Mouse (Mus musculus) neutrophil, adult 83 days (primary cell): ENCODE measurements around the gene Slc5a11. TPM values are rescaled to one million over a fixed set of nuclear protein-coding genes. Genes with fewer than 3 reads are reported as not detected.

Source experiments
- total RNA-seq, 2 experiments: library from RNA; stranded (reverse); gene quantifications; one replicate each; pipeline ENCODE4 v1.2.4; 2023

Gene Slc5a11
- total RNA-seq, result 1 to 10 TPM; 1.0 to 4.5 TPM

DNA sequence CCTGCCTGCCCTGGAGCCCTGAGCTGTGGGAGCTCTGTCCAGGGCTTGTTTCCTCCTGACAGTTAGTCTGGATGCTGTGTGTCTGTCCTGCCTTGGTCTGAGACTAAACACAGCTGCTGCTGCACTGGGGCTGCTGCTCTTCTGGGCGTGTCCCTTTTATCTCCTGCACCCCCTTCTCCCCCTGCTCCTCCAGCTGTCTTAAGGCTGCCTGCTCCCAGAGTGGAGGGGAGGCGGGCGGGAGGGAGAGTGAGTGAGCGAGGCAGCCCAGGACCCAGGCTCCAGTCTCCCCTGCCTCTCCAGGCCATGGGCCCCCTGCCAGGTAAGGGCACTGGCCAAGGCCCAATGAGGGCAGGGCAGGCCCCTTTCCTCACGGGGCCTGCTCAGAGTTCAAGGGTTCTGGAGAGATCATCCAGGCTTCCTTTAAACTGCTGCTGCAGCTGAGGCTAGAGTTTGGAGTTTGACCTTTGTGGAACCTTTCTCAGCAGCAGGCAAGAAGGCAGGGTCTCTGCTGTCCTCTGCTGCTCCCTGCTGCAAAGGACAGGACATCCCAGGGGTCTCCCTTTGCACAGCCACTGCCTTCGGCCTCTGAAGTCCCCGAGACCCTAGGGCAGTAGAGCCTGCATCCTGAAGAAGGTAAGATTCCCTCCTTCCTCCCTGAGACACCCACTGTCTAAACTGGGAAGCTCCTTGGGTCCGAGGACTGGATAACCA is at the start of gene Slc5a11:
Slc5a11 (plus strand) TSS at position 416 of the 711 bp plus-strand sequence.

Other genes with a start within 250 kb of the Slc5a11 start
- gene Rbbp6, start 249.1 kb upstream of the Slc5a11 start, total RNA-seq, result 10 to 100 TPM; 43.4 to 48.7 TPM
- gene Tnrc6a, start 90.9 kb upstream of the Slc5a11 start, total RNA-seq, result 10 to 100 TPM; 50.9 to 53.2 TPM
- 10 to 100 TPM; 19.3 to 19.7 TPM for gene Lcmt1, start 155.0 kb downstream of the Slc5a11 start, total RNA-seq
- 100 to 1,000 TPM in 1 of 2 experiments, 10 to 100 TPM in 1; 94.4 to 100 TPM for gene Arhgap17, start 155.1 kb downstream of the Slc5a11 start, total RNA-seq
- not detected for gene Aqp8, start 247.5 kb downstream of the Slc5a11 start, total RNA-seq